Mouse (Mus musculus) bone marrow, adult 2 months (tissue): ENCODE results near the gene Gm20219. TPM values are rescaled to one million over a fixed set of nuclear protein-coding genes. Genes with fewer than 3 reads are reported as not detected.

Experiments used
- H3K27ac ChIP-seq: fragments of 200-500 bp; 2 replicates; pipeline ENCODE4 v1.5.1; 2012; ENCODE audit warnings: low read depth, mild to moderate bottlenecking, control low read depth, inconsistent platforms, low read length; ENCODE audit not compliant: control insufficient read depth, poor library complexity, insufficient read depth
- H3K4me1 ChIP-seq: fragments of 200-500 bp; 2 replicates; pipeline ENCODE4 v1.6.1; 2011; ENCODE audit warnings: low read length; ENCODE audit not compliant: control insufficient read depth, insufficient read depth
- H3K4me3 ChIP-seq: fragments of 200-500 bp; replicated peaks from 2 replicates; pipeline ENCODE3; 2011; ENCODE audit warnings: mild to moderate bottlenecking, low read depth, low read length, control low read depth; ENCODE audit not compliant: control insufficient read depth
- CTCF ChIP-seq: fragments of 200-500 bp; IDR thresholded peaks from 2 replicates; pipeline ENCODE4 v1.5.1; 2011; ENCODE audit warnings: low read length, control low read depth; ENCODE audit not compliant: control insufficient read depth, insufficient read depth
- POLR2A ChIP-seq: fragments of 200-500 bp; IDR thresholded peaks from 2 replicates; pipeline ENCODE4 v1.6.1; 2011; ENCODE audit warnings: low read depth, mild to moderate bottlenecking, control low read depth, low read length, borderline replicate concordance; ENCODE audit not compliant: control insufficient read depth
- WGBS: fragments of 180-500 bp; shearing (Covaris S2); methylation state at CpG from one replicate; pipeline ENCODE4 v1.1.7; 2018; 5-methylcytosine and 5-hydroxymethylcytosine counted together
- polyA plus RNA-seq: library from polyadenylated mRNA; stranded (reverse); fragments of >200 nt; gene quantifications from 2 replicates; pipeline ENCODE4 v1.2.4, GENCODE M21; 2011; ENCODE audit warnings: low replicate concordance; ENCODE audit not compliant: missing spikeins, insufficient read depth, insufficient read length

The Gm20219 gene
- polyA plus RNA-seq, 1 experiment: 4.0 TPM

- Histone ChIP-seq H3K4me3 (no peak overlapping the region), H3K4me1 (no peaks in the 10 kb centered on the region), H3K27ac (no peak overlapping the region)
- 74% methylated on average over 4 of the region's 4 CpGs for WGBS
- TF ChIP-seq POLR2A (no peak), CTCF (no peak)
Observed at GRCm38 (mm10) chr17:56548605-56549105, 5.5 kb downstream of the Gm20219 start.

GRCm38 (mm10) chr17:56547846-56548604 is 6.2 kb downstream of the Gm20219 start:
- no peaks in the 10 kb centered on the region for H3K4me1 ChIP-seq
- TF ChIP-seq POLR2A: no peak
- TF ChIP-seq CTCF: no peak
- H3K4me3 ChIP-seq: no peak overlapping the region
- 75% methylated on average over 9 of the region's 9 CpGs for WGBS
- no peak overlapping the region for H3K27ac ChIP-seq

GRCm38 (mm10) chr17:56547116-56547845 is 6.9 kb downstream of the Gm20219 start:
- Histone ChIP-seq H3K4me1 (no peaks in the 10 kb centered on the region), H3K4me3 (no peak overlapping the region), H3K27ac (no peak overlapping the region; the same call in 1 of the 2 replicates)
- TF ChIP-seq POLR2A (no peak), CTCF (no peak)
- 84% methylated on average over 17 of the region's 17 CpGs for WGBS

- Histone ChIP-seq H3K27ac (no peak overlapping the region), H3K4me3 (no peak overlapping the region), H3K4me1 (no peaks in the 10 kb centered on the region)
- WGBS: 76% methylated on average over 5 of the region's 5 CpGs
- TF ChIP-seq POLR2A: no peak
- TF ChIP-seq CTCF: no peak
Observed at GRCm38 (mm10) chr17:56546576-56546975, 7.6 kb downstream of the Gm20219 start.

GRCm38 (mm10) chr17:56545945-56546344 is 8.2 kb downstream of the Gm20219 start:
- Histone ChIP-seq H3K27ac (no peak overlapping the region), H3K4me1 (no peaks in the 10 kb centered on the region), H3K4me3 (no peak overlapping the region)
- 64% methylated on average over 1 of the region's 1 CpGs for WGBS
- no peak for TF ChIP-seq CTCF
- no peak for TF ChIP-seq POLR2A

- 81% methylated on average over 7 of the region's 7 CpGs for WGBS
- Histone ChIP-seq H3K4me1 (no peaks in the 10 kb centered on the region), H3K27ac (no peak overlapping the region), H3K4me3 (no peak overlapping the region)
- TF ChIP-seq POLR2A: no peak
- TF ChIP-seq CTCF: no peak
Observed at GRCm38 (mm10) chr17:56544699-56545387, 9.3 kb downstream of the Gm20219 start.

- no peak overlapping the region for H3K27ac ChIP-seq
- no peak overlapping the region for H3K4me3 ChIP-seq
- TF ChIP-seq CTCF: no peak
- TF ChIP-seq POLR2A: no peak
- H3K4me1 ChIP-seq: no peaks in the 10 kb centered on the region
- WGBS: 64% methylated on average over 3 of the region's 3 CpGs
Observed at GRCm38 (mm10) chr17:56543684-56544224, 10.4 kb downstream of the Gm20219 start.
